Mouse (Mus musculus): ENCODE measurements around the gene Osgin1.
A peak's percentile ranks its signal among the peaks of the same experiment; 100 is the strongest.

DNA sequence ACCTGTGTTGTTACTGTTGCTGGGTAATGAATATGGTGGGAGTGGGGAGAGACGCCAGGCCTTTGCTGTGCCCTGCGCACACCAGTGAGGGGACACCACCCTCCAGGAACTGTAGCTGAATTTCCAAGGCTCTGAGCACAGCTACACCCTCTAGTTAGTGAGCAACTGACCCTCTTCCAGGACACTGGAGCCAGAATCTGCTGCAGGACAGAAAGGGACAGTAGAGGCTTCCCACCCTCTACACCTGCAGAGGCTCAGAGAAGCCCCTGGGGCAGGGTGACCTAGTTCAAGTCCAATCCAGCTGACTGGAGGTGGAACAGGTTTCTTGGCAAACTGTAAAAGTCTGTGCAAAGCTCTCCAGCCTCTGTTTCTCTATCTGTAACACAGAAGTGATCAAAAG is 5.5 kb downstream of the Osgin1 start:
- no peak for TF ChIP-seq POLR2A (IDR thresholded peaks at IDR 0.05; ENCODE audit: insufficient read depth, low read length)
- 0 out of 2 replicates have a peak, but pooled peaks have one; percentile 9 for TF ChIP-seq EP300 (IDR thresholded peaks at IDR 0.05; ENCODE audit: insufficient read depth, low read depth, low read length)
